Mouse (Mus musculus): ENCODE data around the gene Capn10.

The Capn10 gene

DNA sequence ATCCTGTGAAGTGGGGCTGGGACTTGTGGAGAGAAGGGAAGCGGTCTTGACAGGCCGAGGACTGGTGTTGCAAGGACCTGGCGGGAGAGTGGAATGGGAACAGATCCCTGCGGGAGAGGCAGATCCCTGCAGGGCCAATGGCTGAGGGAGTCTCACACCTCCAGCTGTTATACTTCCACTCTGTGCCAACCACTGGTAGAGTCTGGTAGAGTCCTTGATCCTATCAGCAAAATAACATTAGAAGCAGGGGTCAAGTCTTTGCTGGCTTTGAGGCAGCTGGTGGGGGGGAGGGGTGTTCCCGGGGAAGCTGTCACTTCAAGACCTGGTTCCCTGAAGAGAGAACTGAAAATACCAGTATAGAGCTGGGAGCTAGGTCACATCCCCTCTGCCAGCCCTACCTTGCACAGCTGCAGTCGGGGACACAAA is 42.0 kb downstream of the Capn10 start:
- no peak for DNase-seq (ENCODE audit: low spot score)

- DNase-seq (ENCODE audit: low spot score): no peak
These were observed 44.5 kb downstream of the Capn10 start for GRCm38 (mm10) chr1:92978645-92979044.

DNA sequence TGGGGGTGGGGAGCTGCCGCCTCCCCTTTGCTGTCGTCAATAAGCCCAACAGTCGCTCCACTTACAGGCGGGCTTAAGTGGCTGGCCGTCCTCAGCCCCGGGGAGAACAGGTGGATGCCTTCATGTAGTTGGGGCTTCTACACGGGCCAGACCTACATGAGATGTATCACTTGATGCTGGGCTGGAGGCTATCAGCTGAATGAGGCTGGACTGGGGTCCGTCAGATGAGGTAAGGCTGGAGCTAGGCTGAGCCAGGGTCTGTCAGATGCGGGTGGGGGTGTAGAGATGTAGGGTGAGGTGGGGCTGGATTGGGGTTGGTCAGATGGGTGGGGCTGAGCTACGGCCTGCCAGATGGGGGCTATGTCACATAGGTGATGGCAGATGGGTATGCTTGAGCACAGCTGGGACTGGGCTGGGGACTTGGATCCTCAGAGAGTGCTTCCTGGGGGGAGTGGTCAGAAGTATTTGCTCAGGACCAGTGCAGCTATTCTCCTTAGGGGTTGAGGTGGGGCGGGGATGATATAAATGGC is 45.0 kb downstream of the Capn10 start:
- DNase-seq (ENCODE audit: low spot score): no peak

GRCm38 (mm10) chr1:92981056-92981845 is 47.1 kb downstream of the Capn10 start:
- DNase-seq (ENCODE audit: low spot score): no peak

- DNase-seq (ENCODE audit: low spot score): no peak
These were observed 48.9 kb downstream of the Capn10 start for GRCm38 (mm10) chr1:92982931-92983605.

DNA sequence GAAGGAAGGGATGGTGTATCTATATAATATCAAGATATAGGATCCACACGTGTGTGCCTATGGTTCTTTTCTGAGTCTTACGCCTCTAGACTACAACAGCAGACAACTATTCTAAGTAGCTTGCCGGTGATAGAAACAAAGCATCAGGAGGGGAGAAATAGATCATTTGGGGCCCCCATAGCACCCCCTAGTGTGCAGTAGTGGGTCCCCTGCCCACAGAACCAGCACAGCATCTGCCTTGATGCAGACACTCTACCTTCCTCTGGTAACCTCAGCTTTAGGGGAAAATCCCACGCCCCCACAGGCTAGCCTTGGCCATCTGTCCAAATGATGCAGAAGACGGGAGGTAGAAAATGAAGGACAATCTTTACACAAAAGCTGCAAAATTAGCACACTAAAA is 50.8 kb downstream of the Capn10 start:
- no peak for DNase-seq (ENCODE audit: low spot score)

GRCm38 (mm10) chr1:92988894-92989293 is 54.7 kb downstream of the Capn10 start:
- no peak for DNase-seq (ENCODE audit: low spot score)

GRCm38 (mm10) chr1:92989891-92990290 is 55.7 kb downstream of the Capn10 start:
- DNase-seq (ENCODE audit: low spot score): no peak

DNA sequence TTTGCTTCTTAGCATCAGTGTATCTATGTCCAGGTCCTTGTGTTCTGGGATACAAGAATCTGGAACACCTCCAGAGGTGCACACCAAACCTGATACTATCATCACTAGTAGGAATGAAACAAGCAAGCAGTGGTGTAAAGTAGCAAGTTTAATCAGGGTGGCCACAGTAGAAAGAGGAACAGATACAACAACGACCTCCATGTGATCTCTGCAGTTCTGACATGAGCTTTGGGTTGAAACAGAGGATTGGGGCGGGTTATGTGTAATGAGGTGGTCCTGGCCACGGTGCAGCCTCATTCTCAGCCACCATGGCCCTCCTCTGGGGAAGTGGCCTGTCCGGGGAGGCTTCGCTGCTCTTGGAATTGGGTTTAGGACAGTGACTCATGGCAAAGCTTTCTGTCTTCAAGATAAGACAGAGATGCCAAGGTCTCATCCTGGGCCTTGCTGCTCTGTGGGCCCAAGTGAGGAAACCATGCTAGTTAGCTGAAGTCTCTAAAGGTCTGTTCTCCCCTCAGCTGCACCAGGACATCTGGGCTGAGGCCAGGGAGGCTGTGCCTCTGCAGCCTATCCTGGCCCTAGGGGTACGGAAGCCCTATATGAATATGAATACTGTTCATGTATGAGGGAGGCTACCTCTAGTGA is 58.2 kb downstream of the Capn10 start:
- no peak for DNase-seq (ENCODE audit: low spot score)

DNA sequence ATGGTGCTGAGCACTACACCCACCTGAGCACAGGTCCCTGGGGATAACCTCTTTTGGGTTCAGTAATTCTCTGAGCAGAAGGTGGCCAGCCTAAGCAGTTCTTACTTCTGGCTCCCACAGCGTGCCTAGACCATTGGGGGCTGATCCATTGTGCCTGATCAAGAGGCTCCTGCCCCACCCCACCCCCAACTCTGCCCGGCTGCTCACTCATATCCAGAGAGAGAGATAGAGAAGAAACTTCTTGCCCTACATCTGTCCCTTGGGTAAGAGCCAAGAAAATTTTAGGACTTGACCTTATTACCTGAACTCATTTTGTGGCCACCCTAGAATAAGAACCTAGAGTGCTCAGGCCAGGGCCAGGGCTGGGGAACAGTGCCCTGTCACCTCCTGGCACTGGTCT is 58.7 kb downstream of the Capn10 start:
- no peak for DNase-seq (ENCODE audit: low spot score)

Data from spleen, adult 12 weeks (tissue).